Mouse (Mus musculus) kidney, embryonic 16.5 days (tissue): ENCODE measurements around the gene Fst. TPM values are rescaled to one million over a fixed set of nuclear protein-coding genes. Genes with fewer than 3 reads are reported as not detected.

Experiments
- ATAC-seq: fragments of 200-750 bp; cut with Nextera tagmentation; 2 replicates; pipeline ENCODE4 v1.8.0; 2017; ENCODE audit warnings: moderate TSS enrichment; ENCODE audit not compliant: low FRiP score, low TSS enrichment
- H3K27ac ChIP-seq: fragments of 300-500 bp; sonication (generic); 2 replicates; pipeline ENCODE4 v1.5.1; 2014; ENCODE audit warnings: low read length
- H3K27me3 ChIP-seq: fragments of 300-500 bp; sonication (generic); 2 replicates; pipeline ENCODE4 v1.6.1; 2014; ENCODE audit warnings: low read length, control low read depth, mixed read lengths; ENCODE audit not compliant: insufficient read depth
- H3K36me3 ChIP-seq: fragments of 300-500 bp; sonication (generic); 2 replicates; pipeline ENCODE4 v1.6.1; 2014; ENCODE audit warnings: low read length, control low read depth, mixed read lengths; ENCODE audit not compliant: insufficient read depth
- H3K4me1 ChIP-seq: fragments of 300-500 bp; sonication (generic); 2 replicates; pipeline ENCODE4 v1.6.1; 2014; ENCODE audit warnings: low read length, control low read depth, mixed read lengths; ENCODE audit not compliant: insufficient read depth
- H3K4me2 ChIP-seq: fragments of 300-500 bp; sonication (generic); replicated peaks from 2 replicates; pipeline ENCODE4 v1.6.1; 2014; ENCODE audit warnings: low read depth, low read length
- H3K4me3 ChIP-seq: fragments of 300-500 bp; sonication (generic); 2 replicates; pipeline ENCODE4 v1.5.1; 2014; ENCODE audit warnings: mild to moderate bottlenecking, low read length
- H3K9ac ChIP-seq: fragments of 300-500 bp; sonication (generic); replicated peaks from 2 replicates; pipeline ENCODE4 v1.6.1; 2014; ENCODE audit warnings: low read length
- H3K9me3 ChIP-seq: fragments of 300-500 bp; sonication (generic); 2 replicates; pipeline ENCODE4 v1.6.1; 2016; ENCODE audit warnings: low read length, control low read depth
- WGBS: fragments of 180-500 bp; shearing (Covaris S2); extraction: QIAGEN DNeasy Blood & Tissue Kit; methylation state at CpG from one replicate; pipeline ENCODE4 v1.1.7; 2014; 5-methylcytosine and 5-hydroxymethylcytosine counted together
- polyA plus RNA-seq: library from polyadenylated mRNA; unstranded; fragments of >200 nt; fragmentation: Nextera tagmentation; extraction: Ambion mirVana; gene quantifications from 2 replicates; pipeline ENCODE4 v1.2.1, GENCODE M21; 2015

Fst gene
- polyA plus RNA-seq, 1 experiment from 2014 or later: 3.2 TPM

DNA sequence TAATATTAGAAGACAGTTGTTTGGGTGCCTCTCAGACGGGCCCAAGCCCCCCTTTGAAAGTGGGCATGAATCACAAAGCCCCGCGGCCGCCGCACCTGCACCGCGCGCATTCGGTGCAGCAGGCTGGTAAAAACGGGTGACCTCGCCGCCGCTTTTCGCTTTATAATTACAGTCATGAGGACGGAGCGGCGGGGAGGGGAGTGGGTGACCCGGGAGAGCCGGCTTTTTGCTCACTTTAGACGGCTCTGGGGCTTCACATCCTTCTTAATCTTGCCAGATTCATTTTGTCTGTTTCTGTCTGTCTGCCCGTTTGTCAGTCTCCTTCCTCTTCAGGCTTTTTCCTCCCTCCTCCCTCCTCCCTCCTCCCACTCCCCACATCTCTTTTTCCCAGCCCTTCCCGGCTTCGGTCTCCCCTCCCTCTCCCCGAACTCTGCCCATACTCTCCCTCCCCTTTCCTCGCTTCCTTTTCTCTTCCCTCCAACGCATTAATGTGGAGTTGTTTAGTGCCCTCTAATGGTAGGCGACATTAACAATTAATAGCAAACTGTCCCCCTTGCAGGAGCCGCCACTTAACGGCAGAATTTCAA is 1.6 kb upstream of the Fst start:
- peaks cover 42% of the 10 kb centered on the region for H3K27me3 ChIP-seq
- 0 out of 2 replicates have a peak overlapping the region, but pooled peaks have one; percentile 22 for H3K9ac ChIP-seq
- no peaks in the 10 kb centered on the region for H3K9me3 ChIP-seq
- H3K4me1 ChIP-seq: peaks cover 32% of the 10 kb centered on the region
- under 1% methylated on average over 29 of the region's 29 CpGs for WGBS
- peak overlapping the region; percentile 61 for H3K4me3 ChIP-seq
- H3K4me2 ChIP-seq: peak overlapping the region; percentile 96
- H3K36me3 ChIP-seq: no peaks in the 10 kb centered on the region
- H3K27ac ChIP-seq: no peak overlapping the region
- peak; percentile 43; the same call in 1 of the 2 replicates for ATAC-seq

DNA sequence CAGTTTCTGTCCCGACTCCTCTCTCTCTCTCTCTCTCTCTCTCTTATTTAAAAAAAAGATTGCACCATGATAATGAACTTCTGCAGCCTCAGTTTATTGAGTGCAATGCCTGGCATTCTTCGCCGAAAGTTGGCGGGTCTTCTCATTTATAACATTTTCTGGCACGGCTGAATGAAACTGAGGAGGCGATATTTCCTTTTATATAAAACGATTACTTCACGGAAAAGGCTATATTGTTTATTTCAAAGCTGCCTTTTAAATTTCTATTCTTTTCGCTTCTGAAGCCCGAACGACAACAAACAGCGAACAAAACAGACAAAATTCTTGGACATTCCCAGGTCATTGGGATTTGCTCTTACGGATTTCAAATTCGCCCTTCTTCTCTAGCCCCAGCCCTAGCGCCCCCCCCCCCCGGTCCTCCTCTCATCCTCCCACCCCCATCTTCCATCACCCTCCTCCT is 980 bp upstream of the Fst start:
- no peaks in the 10 kb centered on the region for H3K36me3 ChIP-seq
- peaks cover 32% of the 10 kb centered on the region for H3K4me1 ChIP-seq
- H3K27me3 ChIP-seq: peaks cover 49% of the 10 kb centered on the region
- peak overlapping the region; percentile 96 for H3K4me2 ChIP-seq
- ATAC-seq: no peak
- WGBS: 1% methylated on average over 15 of the region's 16 CpGs
- H3K9ac ChIP-seq: peak overlapping the region; percentile 22; the same call in 1 of the 2 replicates
- no peak overlapping the region for H3K27ac ChIP-seq
- H3K4me3 ChIP-seq: peak overlapping the region; percentile 61
- no peaks in the 10 kb centered on the region for H3K9me3 ChIP-seq

DNA sequence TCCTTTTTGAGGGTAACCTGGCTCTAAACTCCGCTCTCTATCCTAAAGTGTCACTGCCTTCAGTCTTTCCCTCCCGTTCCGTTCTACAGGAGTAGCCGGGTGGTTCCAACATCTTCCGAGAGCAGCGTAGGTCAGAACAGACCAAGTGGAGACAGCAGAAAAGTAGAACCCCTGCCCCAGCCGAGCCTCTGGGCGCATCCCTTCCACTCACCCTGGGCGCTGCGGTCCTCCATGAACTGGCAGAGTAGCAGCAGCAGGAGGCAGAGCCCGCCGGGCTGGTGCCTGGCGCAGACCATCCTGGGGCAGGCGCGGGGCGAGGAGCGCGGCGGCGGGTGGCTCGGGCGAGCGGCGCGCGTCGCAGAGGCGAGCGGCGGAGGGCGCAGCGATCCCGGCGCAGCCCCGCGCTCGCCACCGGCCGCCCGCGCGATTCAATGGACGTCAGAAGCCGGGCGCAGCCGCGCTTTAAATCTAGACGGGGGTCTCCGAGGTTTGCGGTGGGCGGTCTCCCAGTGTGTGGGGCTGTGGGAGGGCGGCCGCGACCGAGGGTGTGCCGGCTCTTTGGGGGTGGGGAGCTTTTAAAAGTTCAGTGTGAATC is 363 bp downstream of the Fst start:
- ATAC-seq: peak; percentile 78
- H3K27ac ChIP-seq: no peak overlapping the region
- peaks cover 51% of the 10 kb centered on the region for H3K27me3 ChIP-seq
- H3K4me3 ChIP-seq: peak overlapping the region; percentile 61
- WGBS: under 1% methylated on average over 56 of the region's 56 CpGs
- H3K4me2 ChIP-seq: peak overlapping the region; percentile 96
- no peaks in the 10 kb centered on the region for H3K36me3 ChIP-seq
- peaks cover 32% of the 10 kb centered on the region for H3K4me1 ChIP-seq
- H3K9me3 ChIP-seq: no peaks in the 10 kb centered on the region
- peak overlapping the region; percentile 22 for H3K9ac ChIP-seq

DNA sequence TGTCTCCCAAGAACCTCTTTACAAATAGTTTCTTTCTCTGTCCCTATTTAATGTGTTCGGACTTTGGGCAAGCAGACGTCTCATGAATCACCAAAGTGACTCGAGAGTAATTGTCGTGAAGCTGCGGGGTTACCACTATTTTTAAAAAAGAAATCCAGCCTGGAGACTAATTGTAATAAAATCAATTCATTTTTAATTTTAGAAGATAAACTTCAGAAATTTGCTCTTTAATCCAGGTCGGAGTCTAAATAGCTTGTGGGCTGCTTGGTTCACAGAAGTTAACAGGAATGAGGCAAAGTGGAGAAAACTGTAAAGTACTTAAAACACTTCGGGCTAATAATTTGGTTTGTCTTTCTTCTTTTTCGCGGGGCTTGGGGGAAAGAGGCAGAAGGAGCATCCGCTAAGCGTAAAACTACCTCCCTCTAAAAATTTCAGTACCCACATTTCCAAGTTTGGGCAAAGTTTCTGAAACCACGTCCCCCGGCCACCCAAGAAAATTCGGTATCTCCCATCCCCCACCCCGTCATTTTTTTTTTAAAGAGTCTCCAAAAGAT is 1.1 kb downstream of the Fst start:
- H3K9ac ChIP-seq: no peak overlapping the region
- H3K4me2 ChIP-seq: peak overlapping the region; percentile 96
- H3K9me3 ChIP-seq: no peaks in the 10 kb centered on the region
- no peaks in the 10 kb centered on the region for H3K36me3 ChIP-seq
- H3K27me3 ChIP-seq: peaks cover 51% of the 10 kb centered on the region
- no peak overlapping the region for H3K27ac ChIP-seq
- H3K4me3 ChIP-seq: peak overlapping the region; percentile 61
- ATAC-seq: no peak
- peaks cover 32% of the 10 kb centered on the region for H3K4me1 ChIP-seq
- WGBS: 2% methylated on average over 15 of the region's 15 CpGs

DNA sequence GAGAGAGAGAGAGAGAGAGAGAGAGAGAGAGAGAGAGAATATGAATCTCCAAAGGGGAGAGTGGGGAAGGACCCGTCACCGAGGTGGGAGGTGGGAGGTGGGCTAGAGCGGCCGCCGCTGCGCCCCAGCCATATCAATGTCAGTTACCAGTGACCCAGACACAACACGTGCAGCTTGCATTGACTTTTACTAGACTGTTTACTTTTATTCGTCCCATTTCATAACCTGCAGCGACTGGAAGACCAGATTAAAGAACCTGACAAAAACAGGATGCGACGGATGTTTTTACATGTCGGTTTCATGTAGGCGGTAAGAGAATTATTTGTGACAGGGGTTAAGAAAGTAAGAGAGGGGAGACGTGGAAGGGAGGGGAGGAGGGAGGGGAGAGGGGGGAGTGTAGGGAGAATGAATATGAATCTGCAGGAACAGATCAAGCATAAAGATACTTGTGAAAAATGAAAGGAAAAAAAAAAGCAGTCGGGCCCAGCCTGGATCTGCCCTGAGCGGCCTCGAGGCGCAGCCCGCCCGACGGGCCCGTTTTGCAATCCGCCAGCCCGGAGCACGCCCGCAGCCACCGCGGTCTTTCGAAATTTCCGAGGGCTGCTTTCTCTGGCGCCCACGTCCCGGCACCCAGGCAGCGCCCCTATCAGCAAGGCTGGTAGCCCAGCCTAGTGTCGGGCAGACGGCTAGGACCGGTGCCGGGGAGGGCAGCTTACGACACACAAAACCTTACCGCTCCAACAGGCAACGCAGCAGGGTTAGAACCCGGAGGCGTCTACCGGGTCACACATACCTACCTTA is 1.8 kb downstream of the Fst start:
- WGBS: 1% methylated on average over 44 of the region's 44 CpGs
- Histone ChIP-seq H3K9ac (peak overlapping the region; percentile 54; the same call in 1 of the 2 replicates), H3K4me2 (peak overlapping the region; percentile 96), H3K36me3 (no peaks in the 10 kb centered on the region), H3K9me3 (no peaks in the 10 kb centered on the region), H3K4me3 (peak overlapping the region; percentile 61), H3K4me1 (peaks cover 32% of the 10 kb centered on the region), H3K27me3 (peaks cover 51% of the 10 kb centered on the region), H3K27ac (no peak overlapping the region)
- ATAC-seq: 0 out of 2 replicates have a peak, but pooled peaks have one; percentile 16

DNA sequence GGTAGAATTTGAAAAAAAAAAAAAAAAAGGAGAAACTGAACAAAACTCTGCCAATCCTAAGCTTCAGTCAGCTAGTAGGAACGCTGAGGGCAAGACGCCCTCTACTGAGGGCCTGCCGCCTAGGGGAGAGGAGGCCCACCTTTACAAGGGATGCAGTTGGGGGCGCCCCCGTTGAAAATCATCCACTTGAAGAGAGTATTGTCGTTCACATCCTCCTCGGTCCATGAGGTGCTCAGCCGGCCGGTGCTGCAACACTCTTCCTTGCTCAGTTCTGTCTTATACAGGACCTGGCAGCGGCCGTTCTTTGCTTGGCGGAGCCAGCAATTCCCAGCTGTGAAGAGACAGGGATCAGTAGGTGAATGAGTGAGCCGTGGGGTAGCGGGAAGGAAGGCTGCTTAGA is 2.5 kb downstream of the Fst start:
- Histone ChIP-seq H3K4me1 (peaks cover 32% of the 10 kb centered on the region), H3K9me3 (no peaks in the 10 kb centered on the region), H3K4me2 (peak overlapping the region; percentile 96), H3K4me3 (peak overlapping the region; percentile 61), H3K27ac (no peak overlapping the region), H3K27me3 (peaks cover 51% of the 10 kb centered on the region), H3K9ac (no peak overlapping the region), H3K36me3 (no peaks in the 10 kb centered on the region)
- WGBS: under 1% methylated on average over 14 of the region's 14 CpGs
- peak; percentile 36 for ATAC-seq

DNA sequence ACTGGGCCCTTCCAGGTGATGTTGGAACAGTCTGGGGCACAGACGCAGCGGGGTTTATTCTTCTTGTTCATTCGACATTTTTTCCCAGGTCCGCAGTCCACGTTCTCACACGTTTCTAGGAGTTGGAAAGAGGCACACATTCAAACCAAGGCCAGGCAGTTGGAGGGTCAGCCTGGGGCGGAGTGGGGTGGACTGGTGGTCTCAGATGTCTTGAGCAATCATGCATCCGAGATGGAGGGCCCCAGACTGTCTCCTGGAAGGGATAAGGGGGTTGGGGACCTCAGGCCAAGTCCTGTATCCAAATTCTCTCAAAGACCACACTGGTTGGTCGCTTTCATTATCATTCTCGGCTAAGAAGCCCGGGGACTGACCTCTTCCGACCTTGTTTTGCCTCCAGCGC is 3.0 kb downstream of the Fst start:
- peaks cover 32% of the 10 kb centered on the region for H3K4me1 ChIP-seq
- ATAC-seq: no peak
- WGBS: 38% methylated on average over 13 of the region's 13 CpGs
- no peak overlapping the region for H3K27ac ChIP-seq
- H3K36me3 ChIP-seq: no peaks in the 10 kb centered on the region
- no peaks in the 10 kb centered on the region for H3K9me3 ChIP-seq
- H3K27me3 ChIP-seq: peaks cover 51% of the 10 kb centered on the region
- no peak overlapping the region for H3K9ac ChIP-seq
- H3K4me3 ChIP-seq: peak overlapping the region; percentile 61
- peak overlapping the region; percentile 96 for H3K4me2 ChIP-seq

DNA sequence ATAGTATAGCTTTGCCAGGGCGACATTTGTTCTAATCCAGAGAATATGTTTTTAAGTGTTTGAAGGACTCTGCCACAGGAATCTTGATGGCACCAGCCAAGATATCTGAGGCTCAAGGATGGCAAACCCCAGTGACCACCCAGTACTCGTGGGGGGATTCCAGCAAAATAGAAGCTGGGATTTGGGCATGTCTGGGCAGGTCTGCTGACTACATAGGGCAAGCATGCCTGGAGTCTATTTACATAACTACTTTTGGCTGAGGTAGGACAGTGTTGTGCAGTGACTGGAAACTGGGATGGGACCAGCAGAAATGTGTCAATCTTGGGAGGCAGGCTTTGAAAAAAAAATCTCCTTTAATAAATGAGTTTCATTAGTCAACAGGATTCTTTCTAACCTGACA is 11.5 kb downstream of the Fst start:
- WGBS: 81% methylated on average over 2 of the region's 2 CpGs
- H3K9ac ChIP-seq: no peak overlapping the region
- no peaks in the 10 kb centered on the region for H3K36me3 ChIP-seq
- H3K4me1 ChIP-seq: no peaks in the 10 kb centered on the region
- H3K27ac ChIP-seq: no peak overlapping the region
- no peaks in the 10 kb centered on the region for H3K9me3 ChIP-seq
- no peak overlapping the region for H3K4me2 ChIP-seq
- H3K27me3 ChIP-seq: no peaks in the 10 kb centered on the region
- no peak overlapping the region for H3K4me3 ChIP-seq
- no peak for ATAC-seq

DNA sequence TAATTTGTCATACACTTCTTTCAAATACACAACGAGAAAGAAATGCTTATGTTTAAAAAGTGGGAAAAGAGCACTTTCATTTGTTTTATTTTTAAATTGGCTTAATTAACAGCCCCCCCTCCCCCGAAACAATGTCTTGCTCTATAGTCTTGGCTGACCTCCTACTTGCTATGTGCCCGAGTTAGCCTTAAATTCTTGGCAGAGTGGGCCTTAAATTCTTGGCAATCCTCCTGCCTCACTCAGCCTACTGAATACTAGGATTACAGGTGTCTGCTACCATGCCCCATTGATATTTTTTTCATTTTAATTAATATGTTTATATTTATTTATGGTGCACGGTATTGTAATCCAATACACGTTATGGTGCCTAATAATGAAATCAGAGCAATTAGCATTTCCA is 26.3 kb downstream of the Fst start:
- Histone ChIP-seq H3K36me3 (no peaks in the 10 kb centered on the region), H3K4me1 (no peaks in the 10 kb centered on the region), H3K9ac (no peak overlapping the region), H3K4me2 (no peak overlapping the region), H3K27me3 (no peaks in the 10 kb centered on the region), H3K27ac (no peak overlapping the region), H3K9me3 (no peaks in the 10 kb centered on the region), H3K4me3 (no peak overlapping the region)
- ATAC-seq: no peak
- WGBS: 76% methylated on average over 5 of the region's 5 CpGs
